Mouse (Mus musculus) stomach, embryonic 15.5 days (tissue): ENCODE data around the gene Tnni3. TPM values are rescaled to one million over a fixed set of nuclear protein-coding genes. Genes with fewer than 3 reads are reported as not detected.
"Not testable (repeated sequence)": the region's sequence is repeated elsewhere in the genome, so short reads cannot be mapped to it uniquely, and the experiment has no call there.

ENCODE experiments used
- ATAC-seq: fragments of 200-750 bp; cut with Nextera tagmentation; 2 replicates; pipeline ENCODE4 v1.8.0; 2017; ENCODE audit warnings: low read depth, moderate number of reproducible peaks, moderate TSS enrichment; ENCODE audit not compliant: insufficient read depth, low FRiP score
- H3K27ac ChIP-seq: fragments of 300-500 bp; sonication (generic); 2 replicates; pipeline ENCODE4 v1.5.1; 2015; ENCODE audit warnings: mild to moderate bottlenecking, inconsistent platforms
- H3K27me3 ChIP-seq: fragments of 300-500 bp; sonication (generic); replicated peaks from 2 replicates; pipeline ENCODE4 v1.6.1; 2015; ENCODE audit warnings: inconsistent platforms
- H3K36me3 ChIP-seq: fragments of 300-500 bp; sonication (generic); 2 replicates; pipeline ENCODE4 v1.6.1; 2015; ENCODE audit warnings: inconsistent platforms
- H3K4me1 ChIP-seq: fragments of 300-500 bp; sonication (generic); 2 replicates; pipeline ENCODE4 v1.6.1; 2015; ENCODE audit warnings: inconsistent platforms
- H3K4me2 ChIP-seq: fragments of 300-500 bp; sonication (generic); 2 replicates; pipeline ENCODE4 v1.6.1; 2015; ENCODE audit warnings: mild to moderate bottlenecking, inconsistent platforms
- H3K4me3 ChIP-seq: fragments of 300-500 bp; sonication (generic); replicated peaks from 2 replicates; pipeline ENCODE4 v1.5.1; 2015; ENCODE audit warnings: inconsistent platforms
- H3K9ac ChIP-seq: fragments of 300-500 bp; sonication (generic); 2 replicates; pipeline ENCODE4 v1.6.1; 2015; ENCODE audit warnings: inconsistent platforms
- H3K9me3 ChIP-seq: fragments of 300-500 bp; sonication (generic); 2 replicates; pipeline ENCODE4 v1.6.1; 2016; ENCODE audit warnings: inconsistent platforms
- WGBS: fragments of 180-500 bp; shearing (Covaris S2); methylation state at CpG from one replicate; pipeline ENCODE4 v1.1.7; 2015; 5-methylcytosine and 5-hydroxymethylcytosine counted together
- polyA plus RNA-seq: library from polyadenylated mRNA; unstranded; fragments of >200 nt; fragmentation: Nextera tagmentation; extraction: Ambion mirVana; gene quantifications from 2 replicates; pipeline ENCODE4 v1.2.1, GENCODE M21; 2015

The Tnni3 gene
- polyA plus RNA-seq, 1 experiment from 2014 or later = 6.4 TPM

- Histone ChIP-seq H3K4me1 (peaks cover 2% of the 10 kb centered on the region; the same call in 1 of the 2 replicates), H3K9ac (no peak overlapping the region), H3K9me3 (no peaks in the 10 kb centered on the region), H3K4me3 (no peak overlapping the region), H3K27ac (no peak overlapping the region), H3K4me2 (no peak overlapping the region), H3K36me3 (no peaks in the 10 kb centered on the region), H3K27me3 (no peaks in the 10 kb centered on the region)
- no peak for ATAC-seq
- WGBS = 51% methylated on average over 4 of the region's 4 CpGs
Observed at GRCm38 (mm10) chr7:4537181-4537580, 13.2 kb upstream of the Tnni3 start.

GRCm38 (mm10) chr7:4536369-4536768 is 12.3 kb upstream of the Tnni3 start:
- Histone ChIP-seq H3K4me1 (peaks cover 6% of the 10 kb centered on the region; the same call in 1 of the 2 replicates), H3K27me3 (no peaks in the 10 kb centered on the region), H3K4me3 (no peak overlapping the region), H3K27ac (no peak overlapping the region), H3K4me2 (no peak overlapping the region), H3K9me3 (no peaks in the 10 kb centered on the region), H3K36me3 (no peaks in the 10 kb centered on the region), H3K9ac (no peak overlapping the region)
- 83% methylated on average over 4 of the region's 4 CpGs for WGBS
- no peak for ATAC-seq

- 6% methylated on average over 28 of the region's 28 CpGs for WGBS
- Histone ChIP-seq H3K27ac (no peak within 1 kb of the TSS), H3K36me3 (no peaks in the 10 kb centered on the region), H3K27me3 (no peaks in the 10 kb centered on the region), H3K9ac (0 out of 2 replicates have a peak within 1 kb of the TSS, but pooled peaks have one; percentile 12), H3K4me1 (peaks cover 8% of the 10 kb centered on the region; the same call in 1 of the 2 replicates), H3K9me3 (no peaks in the 10 kb centered on the region), H3K4me3 (peak within 1 kb of the TSS; percentile 38), H3K4me2 (peak within 1 kb of the TSS; percentile 71)
- ATAC-seq = peak; percentile 92
Observed at GRCm38 (mm10) chr7:4532005-4532729, 8.1 kb upstream of the Tnni3 start, which contains the start of gene Dnaaf3. Gene Dnaaf3 (minus strand): TSS chr7:4532453.

DNA sequence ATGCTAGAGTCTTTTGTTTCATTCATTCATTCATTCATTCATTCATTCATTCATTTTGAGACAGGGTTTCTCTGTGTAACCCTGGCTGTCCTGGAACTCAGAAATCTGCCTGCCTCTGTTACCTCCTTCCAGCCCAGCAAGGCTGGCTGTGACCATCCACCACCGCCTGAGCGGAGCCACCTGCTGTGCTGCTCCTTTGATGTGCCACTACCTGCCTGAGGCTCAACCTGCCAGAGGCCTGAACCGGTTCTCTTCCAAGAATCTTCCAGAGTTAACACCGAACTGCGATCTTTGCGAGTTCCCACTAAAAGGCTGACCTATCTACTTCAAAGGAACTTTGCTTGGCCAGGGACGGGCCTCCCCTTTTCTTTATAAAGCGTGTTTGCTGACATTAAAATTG is 6.1 kb upstream of the Tnni3 start:
- not testable (repeated sequence) for H3K27me3 ChIP-seq, H3K36me3 ChIP-seq, H3K9ac ChIP-seq, ATAC-seq, H3K27ac ChIP-seq, H3K4me2 ChIP-seq, H3K4me3 ChIP-seq, H3K9me3 ChIP-seq
- H3K4me1 ChIP-seq = peaks cover 14% of the 10 kb centered on the region
- 48% methylated on average over 8 of the region's 8 CpGs for WGBS

DNA sequence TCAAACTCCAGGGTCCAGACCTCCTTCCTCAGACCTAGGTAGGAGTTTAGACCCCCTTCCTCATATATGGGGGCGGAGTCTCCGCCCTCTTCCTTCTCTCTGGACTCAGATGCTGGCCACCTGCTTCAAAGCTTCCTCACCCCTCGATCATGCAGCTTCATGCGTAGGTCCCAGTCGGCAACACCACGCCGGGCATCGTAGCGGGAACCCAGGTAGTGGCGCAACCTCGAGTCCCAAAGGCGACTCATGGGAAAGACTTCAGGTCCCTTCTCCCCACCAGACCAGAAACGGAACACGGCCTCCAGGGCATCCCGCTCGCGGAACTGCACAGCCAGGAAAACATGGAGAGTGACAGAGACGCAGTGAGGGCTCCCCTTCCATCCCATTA is 3.3 kb upstream of the Tnni3 start:
- Histone ChIP-seq H3K27me3 (no peaks in the 10 kb centered on the region), H3K4me2 (peak overlapping the region; percentile 71; the same call in 1 of the 2 replicates), H3K4me3 (peak overlapping the region; percentile 35; the same call in 1 of the 2 replicates), H3K27ac (no peak overlapping the region), H3K9me3 (no peaks in the 10 kb centered on the region), H3K36me3 (no peaks in the 10 kb centered on the region), H3K9ac (no peak overlapping the region), H3K4me1 (peaks cover 13% of the 10 kb centered on the region)
- 58% methylated on average over 18 of the region's 18 CpGs for WGBS
- ATAC-seq = no peak

DNA sequence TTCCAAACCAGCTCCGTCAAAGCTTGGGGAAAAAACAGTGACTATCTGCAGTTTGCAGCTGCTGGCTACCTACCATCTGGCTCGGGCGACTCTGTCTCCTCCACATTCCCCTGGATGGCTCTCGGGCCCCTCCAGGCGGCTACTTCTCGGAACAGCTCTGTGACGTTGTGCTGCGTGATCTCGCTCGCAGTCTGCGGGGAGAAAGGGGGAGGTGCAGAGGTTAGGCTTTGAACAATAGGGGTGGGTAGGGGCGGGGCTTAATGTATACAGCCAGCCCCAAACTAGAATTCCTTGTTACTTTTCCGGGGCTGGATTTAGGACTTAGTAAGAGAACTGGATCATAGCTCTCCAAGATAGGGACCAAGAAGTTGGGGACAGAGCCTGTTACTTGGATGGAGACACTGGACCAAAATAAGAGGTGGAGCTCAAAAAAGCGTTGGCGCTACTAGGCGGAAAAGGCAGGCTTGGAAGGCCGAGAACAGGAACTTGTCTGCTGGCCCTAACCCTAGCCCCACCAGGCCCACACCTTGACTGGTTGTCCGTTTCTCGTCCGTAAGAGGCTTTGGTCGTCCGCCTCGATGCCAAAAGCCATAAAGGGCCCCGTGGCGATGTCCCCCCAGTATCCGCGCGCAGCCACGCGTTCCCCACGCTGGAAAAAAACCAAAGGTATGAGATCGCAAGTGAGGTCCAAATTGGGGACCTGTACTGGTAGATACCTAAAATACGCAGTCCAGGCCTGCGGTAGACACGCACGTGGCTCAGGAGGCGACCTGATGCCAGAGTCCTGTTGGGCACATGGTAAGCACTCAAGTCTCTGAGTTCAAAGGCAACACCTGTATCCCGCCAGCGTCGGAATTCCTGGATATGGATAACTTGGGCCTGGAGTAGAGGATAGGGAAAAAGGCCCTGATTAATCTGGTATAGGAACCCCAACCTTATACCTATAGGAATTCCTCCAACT is 2.6 kb upstream of the Tnni3 start:
- ATAC-seq = peak; percentile 87
- no peaks in the 10 kb centered on the region for H3K9me3 ChIP-seq
- WGBS = 25% methylated on average over 40 of the region's 40 CpGs
- 0 out of 2 replicates have a peak overlapping the region, but pooled peaks have one; percentile 36 for H3K27ac ChIP-seq
- H3K4me3 ChIP-seq = peak overlapping the region; percentile 35
- H3K4me1 ChIP-seq = peaks cover 7% of the 10 kb centered on the region; the same call in 1 of the 2 replicates
- no peaks in the 10 kb centered on the region for H3K27me3 ChIP-seq
- H3K4me2 ChIP-seq = peak overlapping the region; percentile 71
- peak overlapping the region; percentile 19; the same call in 1 of the 2 replicates for H3K9ac ChIP-seq
- H3K36me3 ChIP-seq = no peaks in the 10 kb centered on the region

DNA sequence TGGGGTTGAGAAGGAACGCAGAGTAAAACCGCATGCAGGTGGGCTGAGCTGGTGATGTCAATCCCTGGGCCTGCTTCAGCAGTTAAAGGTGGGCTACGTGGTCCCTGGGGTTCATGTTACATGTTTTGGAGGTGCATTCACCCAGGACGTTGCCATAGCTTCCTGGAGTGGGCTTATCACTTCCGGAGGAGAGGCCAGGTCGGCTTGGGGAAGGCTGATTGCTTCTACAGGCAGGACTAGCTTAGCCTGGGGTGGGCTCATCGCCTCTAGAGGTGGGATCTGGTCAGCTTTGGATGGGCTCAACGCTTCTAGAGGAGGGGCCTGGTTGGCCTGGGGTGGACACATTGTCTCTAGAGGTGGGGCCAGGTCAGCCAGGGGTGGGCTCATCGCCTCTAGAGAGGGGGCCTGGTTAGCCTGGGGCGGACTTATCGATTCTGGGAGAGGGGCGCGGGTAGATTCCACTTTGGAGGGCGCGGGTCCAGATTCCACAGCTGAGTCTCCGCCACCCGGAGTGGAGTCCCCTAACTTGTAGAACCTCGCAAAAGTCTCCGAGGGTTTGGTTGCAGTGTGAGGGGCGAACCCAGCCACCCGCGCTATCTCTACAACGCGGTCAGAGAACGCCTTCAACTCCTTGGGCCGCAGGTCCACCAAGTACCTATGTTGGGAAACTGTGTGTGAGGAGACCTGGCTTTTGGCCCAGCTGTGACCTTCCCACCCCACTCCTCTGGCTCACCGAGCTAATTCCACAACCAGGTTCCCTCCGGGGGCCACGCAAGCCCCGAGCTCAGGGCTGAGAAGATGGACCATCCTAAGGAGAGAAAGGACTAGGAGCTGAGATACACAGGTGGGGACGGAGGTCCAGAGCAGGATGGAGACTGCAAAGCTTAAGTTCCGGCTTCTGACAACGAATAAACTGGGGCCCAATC is 561 bp downstream of the Tnni3 start:
- ATAC-seq = no peak
- Histone ChIP-seq H3K36me3 (no peaks in the 10 kb centered on the region), H3K27me3 (no peaks in the 10 kb centered on the region), H3K9me3 (no peaks in the 10 kb centered on the region), H3K9ac (no peak overlapping the region), H3K27ac (no peak overlapping the region), H3K4me1 (peaks cover 12% of the 10 kb centered on the region; the same call in 1 of the 2 replicates), H3K4me2 (no peak overlapping the region), H3K4me3 (no peak overlapping the region)
- whole genome bisulfite sequencing = 86% methylated on average over 33 of the region's 33 CpGs

- Histone ChIP-seq H3K9ac (no peak overlapping the region), H3K9me3 (no peaks in the 10 kb centered on the region), H3K4me1 (peaks cover 11% of the 10 kb centered on the region; the same call in 1 of the 2 replicates), H3K36me3 (no peaks in the 10 kb centered on the region), H3K4me2 (no peak overlapping the region), H3K27me3 (no peaks in the 10 kb centered on the region), H3K27ac (no peak overlapping the region), H3K4me3 (no peak overlapping the region)
- 69% methylated on average over 6 of the region's 6 CpGs for WGBS
- no peak for ATAC-seq
Observed at GRCm38 (mm10) chr7:4522292-4522691, 1.7 kb downstream of the Tnni3 start.

DNA sequence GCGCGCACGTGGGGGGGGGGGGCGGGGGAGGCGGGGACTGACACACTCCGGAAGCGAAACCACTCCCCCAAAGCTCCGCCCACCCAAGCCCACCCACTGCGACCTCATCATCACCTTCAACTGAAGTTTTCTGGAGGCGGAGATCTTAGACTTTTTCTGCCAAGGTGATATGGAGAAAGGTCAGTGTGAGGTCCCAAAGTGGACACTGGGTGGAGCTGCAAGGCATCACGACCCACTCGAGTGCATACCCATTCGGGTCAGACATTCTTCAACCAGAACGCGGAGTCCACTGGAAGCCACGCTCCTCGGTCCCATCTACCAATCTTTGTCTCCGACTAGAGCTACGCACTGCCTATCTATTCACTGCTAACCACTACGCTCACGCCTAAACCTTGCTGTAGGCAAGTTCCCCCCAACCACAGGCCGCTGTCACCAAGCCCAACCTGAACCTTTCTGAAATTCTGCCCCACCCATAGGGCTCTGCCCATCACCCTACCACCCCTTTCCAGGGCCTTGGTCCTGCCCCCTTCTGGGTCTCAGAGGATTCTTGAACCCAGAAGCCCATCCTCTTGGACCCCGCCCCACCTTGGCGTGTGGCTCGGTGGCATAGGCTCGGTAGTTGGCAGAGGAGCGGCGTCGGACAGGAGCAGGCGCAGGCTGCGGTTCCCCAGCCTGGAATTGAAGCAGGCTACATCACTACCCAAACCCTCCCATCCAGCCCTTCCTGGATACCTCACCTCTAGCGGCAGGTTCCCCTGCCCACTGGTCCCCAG is 2.6 kb downstream of the Tnni3 start:
- H3K9me3 ChIP-seq = no peaks in the 10 kb centered on the region
- H3K36me3 ChIP-seq = no peaks in the 10 kb centered on the region
- H3K4me3 ChIP-seq = peak overlapping the region; percentile 21
- no peak for ATAC-seq
- H3K4me1 ChIP-seq = peaks cover 5% of the 10 kb centered on the region; the same call in 1 of the 2 replicates
- 30% methylated on average over 32 of the region's 32 CpGs for WGBS
- 0 out of 2 replicates have a peak overlapping the region, but pooled peaks have one; percentile 22 for H3K9ac ChIP-seq
- H3K27me3 ChIP-seq = no peaks in the 10 kb centered on the region
- no peak overlapping the region for H3K27ac ChIP-seq
- H3K4me2 ChIP-seq = peak overlapping the region; percentile 48

DNA sequence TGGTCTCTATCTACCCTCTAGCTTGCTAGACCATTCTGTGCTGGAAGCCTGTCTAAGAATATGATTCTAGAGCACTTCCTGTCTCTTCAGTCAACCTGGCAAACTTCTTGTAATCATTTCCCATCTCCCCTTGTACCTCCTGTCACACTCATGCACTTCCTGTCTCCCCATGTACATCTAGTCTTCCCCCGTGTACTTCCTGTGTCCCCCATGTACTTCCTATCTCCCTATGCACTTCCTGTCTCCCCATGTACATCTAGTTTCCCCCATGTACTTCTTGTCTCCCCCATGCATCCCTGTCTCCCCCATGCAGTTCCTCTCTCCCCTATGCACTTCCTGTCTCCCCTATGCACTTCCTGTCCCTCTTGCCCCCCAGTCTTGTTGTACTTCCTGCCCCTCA is 5.5 kb downstream of the Tnni3 start:
- Histone ChIP-seq H3K27me3 (no peaks in the 10 kb centered on the region), H3K9me3 (no peaks in the 10 kb centered on the region), H3K4me2 (no peak overlapping the region), H3K36me3 (no peaks in the 10 kb centered on the region), H3K27ac (no peak overlapping the region), H3K9ac (no peak overlapping the region), H3K4me3 (no peak overlapping the region), H3K4me1 (peaks cover 15% of the 10 kb centered on the region)
- 67% methylated on average over 1 of the region's 1 CpGs for WGBS
- no peak for ATAC-seq
